Mouse (Mus musculus) thymus, postnatal 0 days (tissue): ENCODE measurements around the gene Gm20604. TPM values are rescaled to one million over a fixed set of nuclear protein-coding genes. Genes with fewer than 3 reads are reported as not detected.

Experiments used
- DNase-seq: peaks from one replicate; pipeline ENCODE4 v3.0.0-alpha.2; 2015; ENCODE audit warnings: low spot score
- polyA plus RNA-seq: library from polyadenylated mRNA; unstranded; fragments of >200 nt; fragmentation: Nextera tagmentation; extraction: Ambion mirVana; gene quantifications from 2 replicates; pipeline ENCODE4 v1.2.1, GENCODE M21; 2015

The Gm20604 gene
- polyA plus RNA-seq, result 19.0 and 19.3 TPM in 2 replicates

DNA sequence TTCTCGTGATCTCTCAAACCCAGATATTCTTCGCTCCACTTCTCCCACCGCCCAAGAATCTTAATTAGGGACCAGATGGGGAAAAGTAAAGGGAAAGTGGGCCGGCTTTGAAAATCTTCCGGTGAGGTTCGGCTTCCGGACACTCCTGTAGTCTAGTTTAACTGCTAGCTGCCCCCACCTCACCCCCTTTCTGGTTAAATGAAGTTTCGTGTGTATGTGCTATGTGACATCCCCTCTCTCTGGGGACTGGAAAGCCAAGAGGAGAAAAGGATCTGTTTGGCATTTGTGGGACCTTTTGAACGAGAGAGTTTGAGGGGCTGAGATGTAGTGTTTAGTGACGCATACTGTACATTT lies at the start of gene Gm20604:
Gene Gm20604 (minus strand): TSS at position 270 of the 354 bp plus-strand sequence.
- peak; percentile 32 for DNase-seq

DNA sequence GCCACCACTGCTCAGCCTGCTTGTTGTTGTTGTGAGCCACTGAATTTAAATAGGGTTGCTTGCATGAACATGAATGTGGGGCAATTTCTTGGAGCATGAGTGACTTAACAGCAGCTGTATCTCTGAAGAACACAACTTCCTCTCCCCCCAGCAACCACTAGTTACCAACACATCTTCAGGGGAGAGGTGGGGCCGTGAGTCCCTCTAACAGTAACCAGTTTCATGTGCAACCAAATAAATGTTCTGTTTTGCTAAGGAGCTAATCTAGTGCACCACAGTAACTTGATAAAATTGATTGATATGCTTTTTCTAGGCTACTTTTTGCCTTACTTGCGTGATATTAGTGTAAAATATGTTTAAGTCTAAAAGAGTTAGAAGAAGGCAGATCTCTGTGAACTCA lies 41.1 kb upstream of the Gm20604 start:
- DNase-seq, result peak; percentile 36

GRCm38 (mm10) chr12:102787927-102788326 lies 29.5 kb upstream of the Gm20604 start:
- peak; percentile 74 for DNase-seq

DNA sequence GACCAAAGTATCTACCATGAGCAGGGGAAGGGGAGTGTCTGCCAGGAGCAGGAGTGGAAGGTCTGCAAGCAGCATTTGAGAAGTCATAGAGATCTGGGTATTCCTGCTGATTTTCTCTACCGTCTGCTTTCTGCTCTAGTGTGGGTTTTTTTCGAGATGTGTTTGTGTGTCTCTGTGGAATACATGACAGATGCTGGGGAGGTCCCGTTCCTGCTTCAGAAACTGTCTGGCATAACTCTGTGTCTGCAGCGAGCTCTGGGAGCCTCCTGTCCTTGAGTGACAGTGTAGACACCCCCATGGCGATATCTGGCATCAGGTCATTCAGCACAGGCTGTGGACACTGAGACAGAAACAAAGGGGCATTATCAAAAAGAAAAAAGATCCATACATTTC lies 27.1 kb upstream of the Gm20604 start:
- DNase-seq, result no peak

DNA sequence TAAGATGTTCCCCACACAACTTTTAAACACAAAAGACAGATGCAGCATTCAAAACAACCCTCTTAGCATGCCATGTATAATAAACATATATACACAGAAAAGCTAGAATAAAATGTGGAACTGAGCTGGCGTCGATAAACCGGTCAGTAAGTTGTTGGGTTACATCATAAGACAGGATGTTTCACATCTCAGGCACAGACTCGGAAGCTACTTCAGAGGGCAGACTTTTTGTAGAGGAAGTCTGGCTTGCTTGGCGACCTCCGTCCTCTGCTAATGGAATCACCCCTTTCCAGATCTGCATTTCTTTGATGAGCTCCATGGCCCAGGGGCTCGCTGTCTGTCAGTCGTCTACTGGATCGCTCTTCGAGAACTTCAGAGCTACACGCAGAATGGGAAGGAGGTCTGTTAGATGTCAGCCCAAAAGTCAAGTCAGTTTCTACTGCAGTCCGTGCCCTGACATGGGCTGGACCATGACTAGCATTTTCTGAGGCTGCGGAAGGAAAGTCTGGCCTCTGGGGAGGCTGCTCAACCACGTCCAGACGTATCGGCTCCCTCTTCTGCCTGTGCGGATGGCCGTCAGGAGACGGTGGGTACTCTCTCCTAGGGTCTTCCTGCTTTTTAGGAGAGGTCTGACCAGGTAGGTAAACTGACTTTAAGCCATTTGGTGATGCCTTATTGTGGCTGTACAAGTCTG lies 26.6 kb upstream of the Gm20604 start:
- DNase-seq, result no peak

DNA sequence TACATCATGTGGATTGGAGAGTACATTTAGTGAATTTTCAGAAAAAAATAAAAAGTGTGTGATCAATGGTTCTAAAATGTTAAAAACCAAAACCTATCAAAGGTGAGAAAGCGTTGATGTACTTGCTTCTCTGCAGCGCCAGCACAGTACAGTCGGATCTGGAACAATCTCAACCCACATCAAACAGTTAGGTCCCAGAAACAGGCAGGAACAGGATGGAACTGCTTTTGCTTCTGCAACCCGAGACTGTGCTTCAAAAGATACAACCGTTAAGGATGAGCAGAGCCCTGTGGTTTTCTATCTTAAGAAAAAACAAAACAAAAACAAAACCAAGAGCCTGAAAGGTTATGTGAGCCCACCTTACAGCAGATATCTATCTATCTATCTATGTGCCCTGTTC lies 24.4 kb upstream of the Gm20604 start:
- DNase-seq, result peak; percentile 75

DNA sequence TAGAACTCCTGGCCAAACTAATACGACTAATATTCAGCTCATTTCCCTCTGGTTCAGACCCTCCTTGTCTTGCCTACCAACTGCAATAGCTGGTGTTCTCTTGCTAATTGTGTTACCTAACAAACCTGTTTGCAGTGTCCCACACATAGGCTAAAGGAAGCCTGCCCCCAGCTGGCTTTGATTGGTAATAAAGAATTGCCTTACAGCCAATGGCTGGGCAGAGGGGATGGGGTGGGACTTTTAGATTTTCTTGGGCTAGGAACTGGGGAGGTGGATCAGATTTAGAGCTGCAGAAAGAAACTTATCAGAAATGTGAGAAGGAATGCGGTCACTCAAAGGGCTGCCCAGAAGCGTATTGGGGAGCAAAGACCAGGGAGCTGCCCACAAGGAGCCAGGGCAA lies 21.0 kb upstream of the Gm20604 start:
- DNase-seq, result peak; percentile 43

GRCm38 (mm10) chr12:102778151-102778550 lies 19.7 kb upstream of the Gm20604 start:
- DNase-seq, result no peak

GRCm38 (mm10) chr12:102776035-102776434 lies 17.6 kb upstream of the Gm20604 start:
- DNase-seq, result no peak

GRCm38 (mm10) chr12:102772676-102773075 lies 14.2 kb upstream of the Gm20604 start:
- DNase-seq, result no peak

- DNase-seq, result no peak
Observed at GRCm38 (mm10) chr12:102771601-102772000, 13.1 kb upstream of the Gm20604 start.

DNA sequence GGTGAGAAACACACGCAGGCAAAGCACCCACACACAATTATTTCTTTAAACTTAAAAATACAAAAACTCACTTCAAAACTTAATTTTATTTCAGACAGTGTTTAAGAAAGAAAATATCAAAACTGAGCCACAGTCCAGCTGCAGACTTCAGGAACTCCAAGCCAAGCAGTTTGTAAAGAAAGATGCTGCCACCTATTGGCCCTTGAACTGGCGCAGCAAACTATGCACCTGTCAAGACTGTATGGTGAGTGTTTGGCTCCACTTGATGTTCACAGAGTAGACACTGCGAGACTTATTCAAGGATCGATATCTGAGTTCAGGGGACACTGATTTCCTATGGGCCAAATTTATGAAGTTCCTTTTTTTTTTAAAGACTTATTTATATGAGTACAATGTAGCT lies 10.5 kb upstream of the Gm20604 start:
- DNase-seq, result no peak

DNA sequence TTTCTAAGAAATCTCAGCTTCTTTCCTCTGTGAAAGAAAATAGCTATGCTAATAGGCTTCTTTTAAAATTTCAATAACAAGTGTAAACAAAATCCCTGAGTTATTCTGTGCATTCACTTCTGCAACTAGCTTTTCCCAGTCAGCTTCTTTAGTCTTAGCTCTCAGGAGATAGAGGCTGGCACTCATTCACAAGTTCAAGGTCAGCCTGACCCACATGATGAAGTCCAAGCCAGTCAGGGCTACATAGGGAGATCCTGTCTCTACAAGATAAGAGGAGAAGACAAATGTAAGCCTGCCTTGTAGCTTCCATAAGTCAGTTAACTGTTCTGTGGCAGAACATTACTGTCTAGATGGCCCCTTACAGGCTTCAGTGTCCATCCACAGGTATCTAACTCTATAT lies 5.2 kb upstream of the Gm20604 start:
- no peak for DNase-seq

GRCm38 (mm10) chr12:102761668-102762067 lies 3.2 kb upstream of the Gm20604 start:
- DNase-seq, result no peak

DNA sequence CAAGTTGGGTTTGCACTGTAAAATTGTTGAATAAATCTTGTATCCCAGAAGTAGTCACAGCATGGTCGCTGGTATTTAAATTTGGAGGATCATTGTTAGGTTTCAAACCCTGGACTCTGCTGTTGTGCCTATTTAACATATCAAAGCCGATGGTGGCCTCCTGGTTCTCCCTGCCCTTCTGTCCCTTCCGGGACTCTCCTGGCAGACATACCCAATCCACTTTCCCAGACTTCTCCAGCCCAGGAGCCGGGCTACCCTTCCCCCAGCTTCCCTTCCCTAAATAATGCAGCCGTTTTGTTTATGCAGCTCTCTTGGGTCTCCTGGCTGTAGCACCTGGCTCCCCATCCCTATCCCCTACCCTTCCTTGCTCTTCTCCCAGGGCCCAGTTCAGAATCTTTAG lies 464 bp upstream of the Gm20604 start:
- DNase-seq, result no peak

- peak; percentile 96 for DNase-seq
Observed at GRCm38 (mm10) chr12:102757689-102758402, 626 bp downstream of the Gm20604 start, which contains the start of the genes Gm28051, Gon7 and Ubr7. Gene Gm28051, minus strand, starts transcription at chr12:102757765. Gene Gon7, minus strand, starts transcription at chr12:102757803. Gene Ubr7, plus strand, starts transcription at chr12:102757967.

GRCm38 (mm10) chr12:102757055-102757688 lies 1.3 kb downstream of the Gm20604 start:
- no peak for DNase-seq

DNA sequence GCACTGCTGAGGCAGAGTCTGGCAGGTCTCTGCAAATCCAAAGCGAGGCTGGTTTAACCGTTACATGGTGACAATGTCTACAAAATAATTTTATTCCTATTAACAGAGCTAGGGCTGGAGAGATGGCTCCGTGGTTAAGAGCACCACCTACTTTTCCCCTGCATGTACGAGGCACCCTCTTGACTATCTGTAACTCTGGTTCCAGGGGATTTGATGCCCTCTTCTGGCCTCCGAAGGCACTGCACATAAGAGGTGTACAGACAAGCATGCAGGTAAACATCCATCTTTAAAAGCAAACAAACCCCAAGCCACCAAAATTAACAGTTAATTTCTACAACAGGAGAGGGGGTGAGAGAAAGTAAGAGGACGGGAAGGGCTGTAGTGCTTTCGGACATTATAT lies 2.2 kb downstream of the Gm20604 start:
- DNase-seq, result peak; percentile 30

GRCm38 (mm10) chr12:102748256-102748655 lies 10.2 kb downstream of the Gm20604 start:
- no peak for DNase-seq

GRCm38 (mm10) chr12:102744839-102745238 lies 13.6 kb downstream of the Gm20604 start:
- DNase-seq, result peak; percentile 53

GRCm38 (mm10) chr12:102743589-102744574 lies 14.6 kb downstream of the Gm20604 start, which contains the start of the genes Moap1 and Tmem251:
Gene Moap1, minus strand, starts transcription at chr12:102743661.
Gene Tmem251, plus strand, starts transcription at chr12:102743762.
- DNase-seq, result peak; percentile 92
